Mouse (Mus musculus) midbrain, embryonic 16.5 days (tissue): ENCODE measurements around the gene Ptprg. TPM values are rescaled to one million over a fixed set of nuclear protein-coding genes. Genes with fewer than 3 reads are reported as not detected.

Source experiments
- ATAC-seq: fragments of 200-750 bp; cut with Nextera tagmentation; 2 replicates; pipeline ENCODE4 v1.8.0; 2017; ENCODE audit warnings: moderate TSS enrichment
- H3K27ac ChIP-seq: fragments of 300-500 bp; sonication (generic); 2 replicates; pipeline ENCODE4 v1.5.1; 2014; ENCODE audit warnings: mild to moderate bottlenecking, low read length, mixed read lengths
- H3K27me3 ChIP-seq: fragments of 300-500 bp; sonication (generic); 2 replicates; pipeline ENCODE4 v1.6.1; 2014; ENCODE audit warnings: low read depth, low read length, mixed read lengths; ENCODE audit not compliant: control insufficient read depth, insufficient read depth
- H3K36me3 ChIP-seq: fragments of 300-500 bp; sonication (generic); 2 replicates; pipeline ENCODE4 v1.6.1; 2014; ENCODE audit warnings: mild to moderate bottlenecking, low read length, moderate library complexity, mixed read lengths; ENCODE audit not compliant: control insufficient read depth, insufficient read depth
- H3K4me1 ChIP-seq: fragments of 300-500 bp; sonication (generic); 2 replicates; pipeline ENCODE4 v1.6.1; 2014; ENCODE audit warnings: mild to moderate bottlenecking, low read length, mixed read lengths; ENCODE audit not compliant: control insufficient read depth, insufficient read depth
- H3K4me2 ChIP-seq: fragments of 300-500 bp; sonication (generic); 2 replicates; pipeline ENCODE4 v1.6.1; 2014; ENCODE audit warnings: mild to moderate bottlenecking, low read length, mixed read lengths
- H3K4me3 ChIP-seq: fragments of 300-500 bp; sonication (generic); 2 replicates; pipeline ENCODE4 v1.5.1; 2014; ENCODE audit warnings: low read depth, mild to moderate bottlenecking, low read length, moderate library complexity, mixed read lengths
- H3K9ac ChIP-seq: fragments of 300-500 bp; sonication (generic); 2 replicates; pipeline ENCODE4 v1.6.1; 2014; ENCODE audit warnings: low read depth, low read length, mixed read lengths
- H3K9me3 ChIP-seq: fragments of 300-500 bp; sonication (generic); replicated peaks from 2 replicates; pipeline ENCODE4 v1.6.1; 2014; ENCODE audit warnings: mild to moderate bottlenecking, low read length, mixed read lengths; ENCODE audit not compliant: control insufficient read depth, poor library complexity, severe bottlenecking
- WGBS: fragments of 180-500 bp; shearing (Covaris S2); extraction: QIAGEN DNeasy Blood & Tissue Kit; methylation state at CpG from one replicate; pipeline ENCODE4 v1.1.7; 2014; 5-methylcytosine and 5-hydroxymethylcytosine counted together
- polyA plus RNA-seq: library from polyadenylated mRNA; unstranded; fragments of >200 nt; fragmentation: Nextera tagmentation; extraction: Ambion mirVana; gene quantifications from 2 replicates; pipeline ENCODE4 v1.2.1, GENCODE M21; 2015

Gene Ptprg
- polyA plus RNA-seq, 1 experiment from 2014 or later: 37.6 TPM

DNA sequence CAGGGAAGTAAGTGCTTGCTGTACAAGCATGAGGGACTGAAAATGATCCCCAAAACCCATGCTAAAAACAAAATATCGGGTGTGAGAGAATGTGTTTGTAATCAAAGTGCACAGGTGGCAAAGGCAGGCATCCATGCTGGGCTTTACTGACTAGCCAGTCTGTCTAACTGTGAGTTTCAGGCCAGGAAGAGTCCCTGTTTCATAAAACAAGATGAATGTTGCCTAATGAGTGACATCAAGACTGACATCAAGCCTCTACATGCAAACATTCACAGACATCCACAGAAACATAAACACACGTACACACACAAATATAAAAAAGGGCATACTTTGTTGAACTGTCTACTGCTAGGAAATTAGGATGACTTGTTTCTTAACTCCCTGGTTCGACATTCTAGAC is 552.3 kb downstream of the Ptprg start:
- ATAC-seq: no peak
- no peak overlapping the region for H3K4me3 ChIP-seq
- no peak overlapping the region for H3K4me2 ChIP-seq
- no peak overlapping the region for H3K9ac ChIP-seq
- H3K9me3 ChIP-seq: no peaks in the 10 kb centered on the region
- whole genome bisulfite sequencing: 93% methylated on average over 3 of the region's 3 CpGs
- H3K4me1 ChIP-seq: no peaks in the 10 kb centered on the region
- no peak overlapping the region for H3K27ac ChIP-seq
- H3K27me3 ChIP-seq: no peaks in the 10 kb centered on the region
- H3K36me3 ChIP-seq: no peaks in the 10 kb centered on the region

- Histone ChIP-seq H3K4me2 (no peak overlapping the region), H3K36me3 (no peaks in the 10 kb centered on the region), H3K27ac (no peak overlapping the region), H3K27me3 (no peaks in the 10 kb centered on the region), H3K4me1 (no peaks in the 10 kb centered on the region), H3K4me3 (no peak overlapping the region), H3K9me3 (no peaks in the 10 kb centered on the region), H3K9ac (no peak overlapping the region)
- 66% methylated on average over 7 of the region's 7 CpGs for WGBS
- ATAC-seq: no peak
These were observed 554.1 kb downstream of the Ptprg start for GRCm38 (mm10) chr14:12107459-12107858.

DNA sequence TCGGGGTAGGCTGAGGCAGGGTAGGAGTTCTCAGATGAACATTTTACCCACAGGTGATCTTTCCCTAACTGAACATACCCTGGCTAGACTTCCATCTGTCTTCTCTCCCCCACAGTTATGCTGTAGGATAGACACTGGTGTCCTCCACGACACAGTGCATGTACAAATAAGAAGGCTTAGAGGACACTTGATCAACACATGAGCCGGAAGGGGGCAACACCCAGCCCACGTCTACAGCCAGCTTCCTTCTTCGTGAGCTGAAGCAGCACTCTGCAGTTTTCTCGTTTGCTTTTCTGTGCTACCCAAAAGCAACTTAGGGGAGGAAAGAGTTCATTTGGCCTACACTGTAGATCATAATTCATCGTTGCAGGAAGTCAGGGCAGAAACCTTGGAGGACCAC is 554.7 kb downstream of the Ptprg start:
- WGBS: 89% methylated on average over 7 of the region's 7 CpGs
- ATAC-seq: no peak

GRCm38 (mm10) chr14:12112548-12113011 is 559.2 kb downstream of the Ptprg start:
- H3K4me1 ChIP-seq: 0 out of 2 replicates have a peak, but pooled peaks cover 2% of the 10 kb centered on the region
- H3K4me3 ChIP-seq: no peak overlapping the region
- 70% methylated on average over 2 of the region's 2 CpGs for WGBS
- no peaks in the 10 kb centered on the region for H3K27me3 ChIP-seq
- H3K9me3 ChIP-seq: no peaks in the 10 kb centered on the region
- no peak for ATAC-seq
- no peaks in the 10 kb centered on the region for H3K36me3 ChIP-seq
- no peak overlapping the region for H3K4me2 ChIP-seq
- H3K9ac ChIP-seq: no peak overlapping the region
- H3K27ac ChIP-seq: no peak overlapping the region

More for the DNA sequence above, 554.7 kb downstream of the Ptprg start:
- no peaks in the 10 kb centered on the region for H3K27me3 ChIP-seq
- H3K36me3 ChIP-seq: no peaks in the 10 kb centered on the region
- no peak overlapping the region for H3K27ac ChIP-seq
- H3K9ac ChIP-seq: no peak overlapping the region
- no peaks in the 10 kb centered on the region for H3K4me1 ChIP-seq
- no peaks in the 10 kb centered on the region for H3K9me3 ChIP-seq
- no peak overlapping the region for H3K4me3 ChIP-seq
- no peak overlapping the region for H3K4me2 ChIP-seq

- no peak overlapping the region for H3K9ac ChIP-seq
- H3K4me1 ChIP-seq: 0 out of 2 replicates have a peak, but pooled peaks cover 2% of the 10 kb centered on the region
- H3K4me3 ChIP-seq: no peak overlapping the region
- 62% methylated on average over 5 of the region's 5 CpGs for WGBS
- H3K27me3 ChIP-seq: no peaks in the 10 kb centered on the region
- no peaks in the 10 kb centered on the region for H3K9me3 ChIP-seq
- ATAC-seq: no peak
- no peak overlapping the region for H3K27ac ChIP-seq
- H3K4me2 ChIP-seq: no peak overlapping the region
- H3K36me3 ChIP-seq: no peaks in the 10 kb centered on the region
These were observed 560.0 kb downstream of the Ptprg start for GRCm38 (mm10) chr14:12113326-12113725.

GRCm38 (mm10) chr14:12114016-12114415 is 560.7 kb downstream of the Ptprg start:
- no peak for ATAC-seq
- Histone ChIP-seq H3K4me1 (0 out of 2 replicates have a peak, but pooled peaks cover 2% of the 10 kb centered on the region), H3K4me3 (no peak overlapping the region), H3K27ac (no peak overlapping the region), H3K9me3 (no peaks in the 10 kb centered on the region), H3K4me2 (no peak overlapping the region), H3K27me3 (no peaks in the 10 kb centered on the region), H3K9ac (no peak overlapping the region), H3K36me3 (no peaks in the 10 kb centered on the region)
- 88% methylated on average over 6 of the region's 6 CpGs for WGBS

GRCm38 (mm10) chr14:12119260-12119659 is 565.9 kb downstream of the Ptprg start:
- Histone ChIP-seq H3K27me3 (no peaks in the 10 kb centered on the region), H3K4me1 (no peaks in the 10 kb centered on the region), H3K4me3 (no peak overlapping the region), H3K4me2 (no peak overlapping the region), H3K27ac (no peak overlapping the region), H3K9me3 (no peaks in the 10 kb centered on the region), H3K9ac (no peak overlapping the region), H3K36me3 (no peaks in the 10 kb centered on the region)
- no peak for ATAC-seq
- WGBS: 60% methylated on average over 8 of the region's 8 CpGs

DNA sequence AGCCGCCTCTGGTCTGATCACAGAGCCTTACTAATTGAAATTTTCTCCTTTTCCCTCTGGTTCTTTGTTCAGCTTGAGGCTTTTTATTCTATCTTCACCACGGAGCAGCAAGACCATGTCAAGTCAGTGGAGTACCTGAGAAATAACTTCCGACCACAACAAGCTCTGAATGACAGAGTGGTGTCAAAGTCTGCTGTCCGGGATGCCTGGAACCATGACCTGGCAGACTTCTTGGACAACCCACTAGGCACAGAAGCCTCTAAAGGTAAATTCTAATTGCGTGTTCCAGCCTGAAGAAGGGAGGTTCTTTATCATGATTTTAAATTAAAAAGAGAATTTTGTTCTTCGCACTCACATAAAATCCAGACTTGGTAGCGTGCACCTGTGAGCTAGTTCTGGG is 568.6 kb downstream of the Ptprg start:
- ATAC-seq: no peak
- no peak overlapping the region for H3K9ac ChIP-seq
- H3K36me3 ChIP-seq: no peaks in the 10 kb centered on the region
- no peaks in the 10 kb centered on the region for H3K4me1 ChIP-seq
- H3K27ac ChIP-seq: no peak overlapping the region
- H3K9me3 ChIP-seq: no peaks in the 10 kb centered on the region
- no peak overlapping the region for H3K4me3 ChIP-seq
- WGBS: 77% methylated on average over 7 of the region's 7 CpGs
- H3K27me3 ChIP-seq: no peaks in the 10 kb centered on the region
- no peak overlapping the region for H3K4me2 ChIP-seq

GRCm38 (mm10) chr14:12124682-12125081 is 571.4 kb downstream of the Ptprg start:
- Histone ChIP-seq H3K36me3 (no peaks in the 10 kb centered on the region), H3K4me3 (no peak overlapping the region), H3K4me1 (no peaks in the 10 kb centered on the region), H3K9ac (no peak overlapping the region), H3K4me2 (no peak overlapping the region), H3K27me3 (no peaks in the 10 kb centered on the region), H3K9me3 (no peaks in the 10 kb centered on the region), H3K27ac (no peak overlapping the region)
- ATAC-seq: no peak
- WGBS: 87% methylated on average over 3 of the region's 3 CpGs
